Mouse (Mus musculus) natural killer cell, adult 2 months (primary cell): ENCODE measurements at regions not wholly inside any gene's neighbourhood (a gene's known extent, or its start where the extent isn't known, plus 50 kb on each side); places are given as distances from the start of the nearest gene placed in this dataset.

Experiments used
- DNase-seq, 2 experiments: peaks; one replicate each; pipeline ENCODE4 v3.0.0; 2022; ENCODE audit warnings: low spot score in 2 of 2

- no peak for DNase-seq
These were observed 282.5 kb upstream of the Rbms1 start for GRCm38 (mm10) chr2:61245526-61245925.

GRCm38 (mm10) chr2:61221676-61222075 is 258.7 kb upstream of the Rbms1 start:
- DNase-seq = no peak

- DNase-seq = no peak
These were observed 258.2 kb upstream of the Rbms1 start for GRCm38 (mm10) chr2:61221157-61221556.

- no peak for DNase-seq
These were observed 251.0 kb upstream of the Rbms1 start for GRCm38 (mm10) chr2:61213951-61214350.

- no peak for DNase-seq
These were observed 238.4 kb upstream of the Rbms1 start for GRCm38 (mm10) chr2:61201387-61201786.

GRCm38 (mm10) chr2:61193976-61194375 is 231.0 kb upstream of the Rbms1 start:
- DNase-seq = no peak

GRCm38 (mm10) chr2:61182424-61182979 is 219.5 kb upstream of the Rbms1 start:
- DNase-seq = no peak

- no peak for DNase-seq
These were observed 214.8 kb upstream of the Rbms1 start for GRCm38 (mm10) chr2:61177801-61178200.

- DNase-seq = no peak
These were observed 213.8 kb upstream of the Rbms1 start for GRCm38 (mm10) chr2:61176807-61177206.

GRCm38 (mm10) chr2:61173581-61173980 is 210.6 kb upstream of the Rbms1 start:
- no peak for DNase-seq

GRCm38 (mm10) chr2:61161336-61161735 is 198.3 kb upstream of the Rbms1 start:
- no peak for DNase-seq

- DNase-seq = no peak
These were observed 196.8 kb upstream of the Rbms1 start for GRCm38 (mm10) chr2:61159761-61160160.

GRCm38 (mm10) chr2:61138998-61139631 is 176.1 kb upstream of the Rbms1 start:
- DNase-seq = no peak

- DNase-seq = no peak
These were observed 175.6 kb upstream of the Rbms1 start for GRCm38 (mm10) chr2:61138625-61138997.

GRCm38 (mm10) chr2:61137378-61137777 is 174.4 kb upstream of the Rbms1 start:
- DNase-seq = no peak

GRCm38 (mm10) chr2:61136926-61137325 is 173.9 kb upstream of the Rbms1 start:
- DNase-seq = no peak

GRCm38 (mm10) chr2:61123046-61123806 is 160.2 kb upstream of the Rbms1 start:
- DNase-seq = no peak

GRCm38 (mm10) chr2:61121281-61121680 is 158.3 kb upstream of the Rbms1 start:
- DNase-seq = no peak

- DNase-seq = no peak
These were observed 151.6 kb upstream of the Rbms1 start for GRCm38 (mm10) chr2:61114620-61115019.

GRCm38 (mm10) chr2:61113916-61114315 is 150.9 kb upstream of the Rbms1 start:
- DNase-seq = no peak

GRCm38 (mm10) chr2:61110591-61110990 is 147.6 kb upstream of the Rbms1 start:
- no peak for DNase-seq

- no peak for DNase-seq
These were observed 146.6 kb upstream of the Rbms1 start for GRCm38 (mm10) chr2:61109564-61109963.

- no peak for DNase-seq
These were observed 142.2 kb upstream of the Rbms1 start for GRCm38 (mm10) chr2:61105169-61105568.
